Mouse (Mus musculus) embryonic fibroblast, embryonic 13.5 days (primary cell): ENCODE measurements around the gene B9d1. TPM values are rescaled to one million over a fixed set of nuclear protein-coding genes. Genes with fewer than 3 reads are reported as not detected.

Experiments used
- H3K27ac ChIP-seq: 2 replicates; pipeline ENCODE4 v1.5.1; 2012; ENCODE audit warnings: low read length, control low read depth, inconsistent platforms; ENCODE audit not compliant: insufficient read depth
- H3K4me1 ChIP-seq: 2 replicates; pipeline ENCODE4 v1.6.1; 2011; ENCODE audit warnings: low read length; ENCODE audit not compliant: control insufficient read depth, insufficient read depth
- H3K4me3 ChIP-seq: 2 replicates; pipeline ENCODE4 v1.5.1; 2011; ENCODE audit warnings: mild to moderate bottlenecking, control low read depth, low read length; ENCODE audit not compliant: insufficient read depth
- CTCF ChIP-seq: IDR thresholded peaks from 2 replicates; pipeline ENCODE4 v1.5.1; 2011; ENCODE audit warnings: mild to moderate bottlenecking, control low read depth, low read length, moderate library complexity, borderline replicate concordance; ENCODE audit not compliant: insufficient read depth
- POLR2A ChIP-seq: IDR thresholded peaks from 2 replicates; pipeline ENCODE4 v1.6.1; 2011; ENCODE audit warnings: low read depth, mild to moderate bottlenecking, control low read depth, low read length, moderate library complexity
- polyA plus RNA-seq: library from polyadenylated mRNA; stranded (reverse); fragments of >200 nt; gene quantifications from 2 replicates; pipeline ENCODE4 v1.2.4, GENCODE M21; 2011; ENCODE audit warnings: low read depth; ENCODE audit not compliant: missing spikeins, insufficient read length

Gene B9d1
- polyA plus RNA-seq, 1 experiment, result 23.8 TPM

- no peak overlapping the region for H3K4me3 ChIP-seq
- no peak overlapping the region for H3K27ac ChIP-seq
- H3K4me1 ChIP-seq, result peaks cover 2% of the 10 kb centered on the region; the same call in 1 of the 2 replicates
- TF ChIP-seq CTCF, result no peak
- peak; percentile 47 for TF ChIP-seq POLR2A
These were observed 15.9 kb upstream of the B9d1 start for GRCm38 (mm10) chr11:61489085-61489484.

GRCm38 (mm10) chr11:61489874-61490273 is 15.1 kb upstream of the B9d1 start:
- H3K4me3 ChIP-seq, result no peak overlapping the region
- H3K4me1 ChIP-seq, result no peaks in the 10 kb centered on the region
- no peak for TF ChIP-seq POLR2A
- no peak for TF ChIP-seq CTCF
- H3K27ac ChIP-seq, result no peak overlapping the region

GRCm38 (mm10) chr11:61490944-61491520 is 13.9 kb upstream of the B9d1 start:
- H3K4me3 ChIP-seq, result no peak overlapping the region
- no peaks in the 10 kb centered on the region for H3K4me1 ChIP-seq
- TF ChIP-seq POLR2A (peak; percentile 2; the same call in 1 of the 2 replicates), CTCF (no peak)
- H3K27ac ChIP-seq, result no peak overlapping the region

- TF ChIP-seq POLR2A, result no peak
- TF ChIP-seq CTCF, result no peak
- Histone ChIP-seq H3K27ac (no peak overlapping the region), H3K4me3 (peak overlapping the region; percentile 85), H3K4me1 (no peaks in the 10 kb centered on the region)
These were observed 12.1 kb upstream of the B9d1 start for GRCm38 (mm10) chr11:61492749-61493401.

- H3K27ac ChIP-seq, result peak overlapping the region; percentile 76
- peak overlapping the region; percentile 85 for H3K4me3 ChIP-seq
- no peaks in the 10 kb centered on the region for H3K4me1 ChIP-seq
- TF ChIP-seq POLR2A (peak; percentile 34; the same call in 1 of the 2 replicates), CTCF (no peak)
These were observed 11.3 kb upstream of the B9d1 start for GRCm38 (mm10) chr11:61493525-61494128.

- peak within 1 kb of the TSS; percentile 85 for H3K4me3 ChIP-seq
- no peaks in the 10 kb centered on the region for H3K4me1 ChIP-seq
- H3K27ac ChIP-seq, result peak within 1 kb of the TSS; percentile 86
- peak; percentile 81 for TF ChIP-seq POLR2A
- no peak for TF ChIP-seq CTCF
These were observed 10.6 kb upstream of the B9d1 start, which contains the start of gene Mapk7 for GRCm38 (mm10) chr11:61494129-61494997. Mapk7 (minus strand) TSS chr11:61494406.

GRCm38 (mm10) chr11:61495528-61495927 is 9.4 kb upstream of the B9d1 start:
- Histone ChIP-seq H3K27ac (no peak overlapping the region), H3K4me1 (no peaks in the 10 kb centered on the region), H3K4me3 (no peak overlapping the region)
- TF ChIP-seq CTCF, result no peak
- TF ChIP-seq POLR2A, result no peak

- no peaks in the 10 kb centered on the region for H3K4me1 ChIP-seq
- H3K4me3 ChIP-seq, result no peak overlapping the region
- H3K27ac ChIP-seq, result no peak overlapping the region
- TF ChIP-seq POLR2A (no peak), CTCF (no peak)
These were observed 7.5 kb upstream of the B9d1 start for GRCm38 (mm10) chr11:61497490-61497889.

- Histone ChIP-seq H3K4me1 (no peaks in the 10 kb centered on the region), H3K4me3 (no peak overlapping the region), H3K27ac (no peak overlapping the region)
- TF ChIP-seq CTCF, result no peak
- no peak for TF ChIP-seq POLR2A
These were observed 6.0 kb upstream of the B9d1 start for GRCm38 (mm10) chr11:61498736-61499504.
